Mouse (Mus musculus): ENCODE measurements around the gene Mmp27.
A peak's percentile ranks its signal among the peaks of the same experiment; 100 is the strongest.

Gene Mmp27

DNA sequence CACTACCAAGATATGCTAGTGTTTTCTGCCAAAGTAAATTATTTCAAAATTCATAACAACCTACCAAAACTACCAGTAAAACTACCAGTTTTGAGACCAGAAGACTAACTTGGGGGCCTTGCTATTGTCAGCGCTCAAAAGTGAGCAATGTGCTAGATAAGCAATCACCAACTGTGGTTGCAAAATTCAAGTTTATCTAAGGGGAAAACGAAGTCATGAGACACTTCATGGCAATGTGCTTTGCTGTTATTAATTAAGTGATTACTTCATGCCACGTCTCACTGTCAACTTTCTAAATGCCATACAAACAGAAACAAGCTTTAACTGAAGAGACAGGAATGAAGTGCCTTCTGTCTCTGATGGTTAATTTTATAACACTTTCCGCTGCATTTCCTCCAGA, at the start of gene Mmp27:
TSS of gene Mmp27 (plus strand) at position 235 of the 400 bp plus-strand sequence.
- no peak for DNase-seq

DNA sequence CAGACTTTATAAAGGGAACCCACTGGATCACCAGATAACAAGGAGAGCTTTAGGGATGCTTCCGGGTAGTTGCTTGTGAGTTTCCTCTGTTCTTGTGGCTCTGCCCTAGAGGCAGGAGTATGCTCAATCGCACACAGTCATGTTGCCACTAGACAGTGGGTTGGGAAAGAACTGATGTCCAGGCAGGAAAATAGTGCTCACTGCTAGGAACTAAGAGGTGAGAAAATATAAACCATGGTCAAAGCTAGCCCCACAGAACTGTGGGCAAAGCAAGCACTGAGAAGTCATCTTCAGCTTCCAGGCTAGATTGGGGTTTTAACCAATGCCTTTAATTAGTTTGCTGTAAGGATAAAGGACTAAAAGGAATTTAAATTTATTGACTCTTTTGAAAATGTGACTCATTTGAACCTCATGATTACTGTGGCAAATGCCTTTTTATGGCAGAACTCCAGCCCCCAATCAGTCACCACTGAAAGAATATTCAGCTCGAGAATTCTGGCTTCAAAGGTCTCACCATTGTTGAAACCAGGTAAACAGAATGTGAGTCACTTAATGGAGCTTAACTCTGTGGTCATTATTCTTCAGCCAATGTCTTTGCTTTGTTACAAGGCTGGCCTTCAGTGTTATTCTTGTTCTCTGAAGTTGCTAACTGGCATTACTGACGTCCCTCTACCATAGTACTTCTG, 44.8 kb upstream of the Mmp27 start:
- DNase-seq, result no peak

DNA sequence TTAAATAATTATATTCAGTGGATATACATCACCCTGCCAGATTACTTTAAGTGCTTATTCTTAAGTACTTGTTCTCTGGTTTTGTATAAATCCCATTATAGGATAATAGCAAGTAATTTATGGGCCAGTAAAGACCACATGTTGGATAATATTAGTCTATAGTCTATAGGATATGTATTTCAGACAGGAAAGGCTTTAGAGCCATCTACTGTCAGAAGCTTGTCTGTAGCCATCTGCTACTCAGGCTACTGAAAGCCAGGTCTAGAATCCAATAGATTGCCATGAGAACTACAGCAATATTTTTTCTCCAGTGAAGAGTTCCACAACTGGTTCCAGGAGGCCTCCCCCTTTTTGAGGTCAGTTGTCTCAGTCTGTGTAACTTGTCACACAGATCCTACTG, 28.4 kb upstream of the Mmp27 start:
- DNase-seq, result no peak

DNA sequence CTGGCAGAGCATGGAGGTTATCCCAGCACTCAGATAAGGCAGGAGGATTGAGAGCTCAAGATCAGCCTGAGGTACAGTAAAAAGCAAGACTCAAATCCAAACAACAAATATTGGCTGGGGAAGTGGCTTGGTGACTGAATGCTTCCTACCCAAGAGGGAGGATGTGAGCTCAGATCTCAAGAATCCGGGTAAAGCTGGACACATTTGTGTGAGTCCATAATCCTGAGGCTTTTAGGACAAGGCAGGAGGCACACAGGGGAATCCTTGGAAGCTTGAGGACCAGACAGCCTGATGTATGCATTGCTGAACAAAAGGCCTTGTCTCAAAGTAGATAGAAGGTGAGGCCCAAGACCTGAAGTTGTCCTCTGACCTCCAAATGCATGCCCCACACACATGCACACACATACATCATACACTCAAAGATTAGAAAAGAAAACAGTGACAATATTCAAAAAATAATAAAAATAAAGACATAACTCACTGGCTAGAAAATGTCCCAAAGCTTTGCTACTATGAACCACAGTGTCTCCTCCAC, 26.2 kb upstream of the Mmp27 start:
- no peak for DNase-seq

DNA sequence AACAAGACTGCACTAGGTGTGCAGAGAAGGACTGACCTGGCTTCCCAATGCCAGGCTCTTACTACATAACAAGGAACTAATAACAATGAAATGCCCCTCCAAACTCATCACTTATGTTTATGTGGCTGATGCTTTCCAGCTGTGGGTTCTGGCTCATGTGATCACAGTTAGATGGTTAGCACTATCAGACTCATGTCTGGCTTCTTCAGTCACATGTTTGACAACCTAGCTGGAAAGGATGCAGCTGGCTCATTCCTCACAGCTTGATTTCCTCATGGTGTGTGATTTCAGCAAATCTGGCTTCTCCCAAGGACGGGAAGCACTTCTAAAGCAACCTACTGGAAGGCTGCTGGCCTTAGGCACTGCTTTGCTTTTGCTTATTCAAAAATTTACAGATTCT, 25.7 kb upstream of the Mmp27 start:
- no peak for DNase-seq

DNA sequence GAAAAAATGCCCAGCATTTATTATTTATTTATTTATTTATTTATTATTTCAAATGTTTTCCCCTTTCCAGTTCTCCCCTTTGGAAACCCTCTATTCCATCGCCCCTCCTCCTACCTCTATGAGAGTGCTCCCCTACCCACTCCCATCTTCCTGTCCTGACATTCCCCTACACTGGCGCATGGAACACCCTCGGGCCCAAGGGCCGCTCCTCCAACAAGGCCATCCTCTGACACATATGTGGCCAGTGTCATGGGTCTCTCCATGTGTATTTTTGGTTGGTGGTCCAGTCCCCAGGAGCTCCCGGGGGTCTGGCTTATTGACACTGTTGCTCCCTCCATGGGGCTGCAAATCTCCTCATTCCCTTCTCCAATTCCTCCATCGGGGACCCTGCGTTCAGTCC, 25.3 kb upstream of the Mmp27 start:
- DNase-seq, result no peak

DNA sequence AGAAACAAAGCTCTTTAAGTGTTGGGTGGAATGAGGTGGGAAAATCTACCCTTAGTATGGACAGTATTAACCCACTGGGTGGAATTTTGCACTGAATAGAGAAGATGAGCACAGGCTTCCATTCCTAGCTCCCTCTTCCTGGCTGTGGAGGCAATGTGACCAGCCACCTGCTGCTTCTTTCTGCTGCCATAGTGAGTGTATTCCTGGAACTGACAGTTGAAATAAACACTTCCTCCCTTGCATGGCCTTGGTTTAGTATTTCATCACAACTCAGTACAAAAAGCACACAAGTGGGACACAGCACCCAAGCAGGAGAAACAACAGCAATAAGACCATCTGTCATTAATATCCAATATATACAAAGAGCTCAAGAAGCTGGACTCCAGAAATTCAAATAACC, 19.3 kb upstream of the Mmp27 start:
- DNase-seq, result no peak

DNA sequence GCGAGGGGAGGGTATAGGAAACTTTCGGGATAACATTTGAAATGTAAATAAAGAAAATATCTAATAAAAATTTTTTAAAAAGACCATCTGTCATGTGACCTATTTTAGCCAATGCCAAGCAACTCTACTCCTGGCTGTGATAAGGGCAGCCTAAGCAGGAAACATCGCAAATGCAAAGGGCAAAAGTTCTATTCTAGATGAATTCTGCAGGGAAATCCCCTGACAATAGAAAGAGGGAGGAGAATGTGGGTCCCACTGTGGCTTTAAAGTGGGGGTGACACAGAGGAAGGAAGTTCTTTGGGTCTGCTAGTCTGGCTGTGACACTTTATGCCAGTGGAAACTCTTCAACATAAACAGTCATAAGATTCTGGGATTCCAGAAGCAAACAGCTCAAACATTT, 17.7 kb upstream of the Mmp27 start:
- DNase-seq, result no peak

DNA sequence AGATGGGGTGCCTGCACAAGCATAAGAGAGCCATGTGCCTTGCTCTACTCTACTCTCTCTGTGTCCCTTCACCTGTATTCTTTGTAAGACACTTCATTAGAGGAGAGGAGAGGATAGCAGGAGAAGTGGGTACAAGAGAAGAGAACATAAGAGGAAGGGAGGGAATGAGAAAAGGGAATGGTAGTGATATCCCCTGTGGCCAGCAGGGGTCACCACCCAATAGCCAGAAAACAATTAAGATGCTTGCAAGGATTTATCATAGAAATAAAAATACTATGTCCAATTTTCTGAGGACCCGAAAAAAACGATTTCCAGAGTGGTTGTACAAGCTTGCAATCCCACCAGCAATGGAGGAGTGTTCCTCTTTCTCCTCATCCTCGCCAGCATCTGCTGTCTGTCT, 16.8 kb upstream of the Mmp27 start:
- no peak for DNase-seq

DNA sequence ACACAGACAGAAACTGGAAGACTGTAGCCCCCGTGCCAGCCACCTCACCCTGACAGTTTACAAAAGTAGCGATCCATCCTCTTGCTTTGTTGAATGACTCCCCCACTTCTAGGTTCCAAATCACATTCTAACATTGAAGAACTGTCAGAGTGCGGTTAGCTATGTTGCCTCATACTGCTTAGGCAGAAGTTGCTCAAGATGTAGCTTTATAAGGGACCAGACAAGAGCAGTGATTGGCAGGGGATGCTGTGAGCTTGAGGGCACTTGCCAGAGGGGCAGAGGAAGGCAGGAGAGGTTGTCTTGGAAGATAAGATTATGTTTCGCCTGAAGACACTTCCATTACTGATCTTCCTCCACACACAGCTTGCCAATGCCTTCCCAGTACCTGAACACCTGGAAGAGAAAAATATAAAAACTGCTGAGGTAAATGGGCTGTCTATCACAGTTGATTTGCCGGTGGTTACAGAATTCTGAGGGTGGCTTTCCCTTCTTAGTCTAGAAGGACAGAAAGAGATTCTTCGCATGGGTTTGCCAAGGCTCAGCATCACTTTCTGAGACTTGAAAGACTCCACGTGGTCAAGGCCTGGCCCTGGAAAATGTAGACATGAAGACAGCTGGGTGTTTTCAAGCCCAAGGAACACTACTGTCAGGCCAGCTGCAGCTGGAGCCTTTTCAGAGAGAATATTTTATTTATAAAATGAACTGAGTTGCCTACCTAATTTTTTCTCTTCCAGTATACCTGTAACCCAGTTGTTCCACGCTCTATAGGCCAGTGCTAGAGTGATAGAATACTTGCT, 12.8 kb upstream of the Mmp27 start, which contains the start of gene Mmp8:
TSS of gene Mmp8 (plus strand) at position 236 of the 797 bp plus-strand sequence.
- DNase-seq, result no peak

DNA sequence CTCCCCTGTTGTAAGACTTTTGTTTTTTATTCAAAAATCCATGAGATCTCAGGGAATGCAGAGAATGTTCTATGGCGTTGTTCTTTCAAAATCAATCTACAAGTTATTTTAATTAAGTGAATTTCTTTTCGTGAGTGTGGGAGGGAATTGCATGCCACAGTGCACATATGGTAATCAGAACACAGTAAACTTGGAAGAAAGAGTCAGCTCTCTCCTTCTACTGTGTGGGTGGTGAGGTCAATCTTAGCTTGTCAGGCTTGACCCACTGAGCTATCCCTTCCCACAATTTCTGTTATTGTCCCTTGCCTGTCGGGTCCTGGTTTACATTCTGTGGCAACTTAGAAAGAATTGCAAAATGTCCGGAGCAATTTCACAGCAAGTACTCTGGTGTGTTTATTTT, 11.2 kb upstream of the Mmp27 start:
- DNase-seq, result no peak

DNA sequence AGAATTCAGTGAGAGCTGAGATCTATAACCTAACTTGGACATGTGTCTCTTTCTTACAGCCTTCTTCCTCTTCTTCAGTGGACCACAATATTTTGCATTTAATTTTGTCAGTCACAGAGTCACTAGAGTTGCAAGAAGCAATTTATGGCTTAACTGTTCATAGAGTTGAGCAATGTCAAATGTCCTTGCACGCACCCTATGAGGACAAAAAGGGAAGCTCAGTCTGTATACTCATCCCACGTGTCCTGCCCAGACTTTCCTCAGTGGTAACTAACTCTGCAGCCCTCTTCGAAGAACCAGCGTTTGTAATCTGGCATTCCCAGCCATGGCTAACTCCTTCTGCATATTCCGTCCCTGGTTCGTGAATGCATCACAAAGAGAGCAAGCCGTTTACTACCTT, 3.8 kb upstream of the Mmp27 start:
- no peak for DNase-seq

DNA sequence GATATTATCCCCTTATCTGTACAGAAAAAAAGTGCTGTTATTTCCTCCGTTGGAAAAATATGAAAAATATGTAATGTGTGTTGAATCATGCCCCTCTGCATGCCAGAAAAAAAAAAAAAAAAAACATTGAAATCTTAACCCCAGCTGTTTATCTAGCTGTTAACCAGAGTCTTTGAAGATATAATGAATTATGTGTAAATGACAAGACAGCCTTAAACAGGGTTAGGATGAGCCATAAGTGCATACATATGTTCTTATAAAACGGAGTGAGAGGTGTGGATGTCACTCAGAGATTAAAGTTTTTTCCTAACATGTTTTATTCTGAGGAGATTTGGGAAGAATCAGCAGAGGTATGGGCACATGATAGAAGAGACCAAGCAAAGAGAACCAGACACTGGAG, 3.3 kb upstream of the Mmp27 start:
- DNase-seq, result no peak

DNA sequence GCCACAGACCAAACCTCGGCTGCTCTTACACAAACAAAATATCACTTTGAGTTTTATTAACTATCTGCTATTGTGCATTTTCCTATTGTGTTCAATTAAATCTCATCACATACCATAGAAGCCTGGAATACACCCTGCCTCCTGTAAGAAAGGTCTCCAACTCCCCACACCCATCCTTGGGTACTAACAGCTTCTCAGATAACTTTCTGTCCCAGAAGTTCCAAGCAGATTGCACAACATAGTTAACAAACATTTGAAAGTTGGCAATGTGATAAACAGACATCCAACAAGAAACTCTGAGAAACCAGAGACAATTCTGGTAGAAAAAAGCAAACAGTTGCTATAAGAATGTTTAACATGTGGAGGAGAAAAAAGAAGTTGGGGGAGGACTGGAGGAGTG, 711 bp upstream of the Mmp27 start:
- no peak for DNase-seq

DNA sequence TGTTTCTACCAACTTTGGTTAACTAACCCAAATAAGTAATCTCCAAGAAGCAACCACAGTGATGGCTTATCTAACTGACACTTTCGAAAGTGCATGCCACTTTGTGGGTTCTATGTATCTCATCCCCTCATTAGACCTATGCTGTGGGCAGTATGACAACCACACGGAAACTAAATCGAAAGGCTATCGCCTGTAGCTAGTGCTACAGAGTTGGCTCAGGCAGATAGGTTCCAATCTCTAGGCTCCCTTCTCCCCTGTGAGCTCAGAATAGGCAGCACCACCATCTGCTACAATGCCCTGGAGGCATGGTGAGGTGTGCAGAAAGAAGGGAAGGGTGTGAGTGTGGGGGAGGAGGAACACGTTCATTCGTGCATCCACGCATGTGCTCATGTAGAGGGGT, 992 bp downstream of the Mmp27 start:
- DNase-seq, result no peak

DNA sequence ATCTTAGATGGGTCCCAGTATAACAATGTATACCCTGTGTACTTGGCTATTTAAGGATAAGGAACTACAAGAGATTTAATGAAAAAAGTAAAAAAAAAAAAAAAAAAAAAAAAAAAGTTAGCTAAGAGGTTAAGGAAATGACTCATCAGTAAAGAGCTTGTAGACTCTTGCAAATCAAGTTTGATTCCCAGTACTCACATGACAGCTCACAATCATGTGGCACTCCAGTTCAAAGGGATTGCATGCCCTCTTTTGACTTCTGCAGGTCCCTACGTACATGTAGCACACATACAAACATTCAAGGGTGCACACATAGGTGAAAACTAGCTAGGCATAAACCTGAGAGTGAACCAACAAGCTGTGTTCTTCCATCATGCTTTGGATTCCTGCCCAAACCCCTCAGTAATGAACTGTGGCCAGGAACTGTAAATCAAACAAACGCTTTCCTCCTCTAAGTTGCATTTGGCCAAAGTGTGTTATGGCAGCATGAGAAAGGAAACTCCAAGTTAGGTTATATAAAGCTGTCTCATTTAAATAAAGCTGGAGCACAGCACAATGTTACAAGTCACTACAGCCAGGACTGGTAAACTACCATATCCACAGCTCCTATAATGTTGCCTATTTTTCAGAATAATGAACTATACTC, 1.6 kb downstream of the Mmp27 start:
- DNase-seq, result no peak

DNA sequence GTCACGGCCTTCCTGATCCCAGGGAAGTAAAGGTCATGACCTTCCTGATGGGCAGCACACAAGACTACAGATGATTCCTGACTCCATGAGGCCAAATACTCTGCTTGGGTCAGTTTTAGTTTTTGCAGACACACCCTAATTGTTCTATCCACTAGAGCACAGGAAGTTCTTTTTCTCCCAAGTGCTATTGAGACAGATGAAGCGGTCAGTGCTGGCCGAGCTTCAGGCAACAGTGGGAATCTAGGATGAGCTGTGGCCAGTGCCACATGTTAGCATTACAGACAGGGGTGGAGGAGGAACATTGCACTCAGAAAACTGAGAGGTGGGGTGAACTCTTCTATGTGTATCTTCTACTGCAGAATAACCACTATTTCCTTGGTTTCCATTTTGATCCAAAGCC, 4.3 kb downstream of the Mmp27 start:
- DNase-seq, result no peak

DNA sequence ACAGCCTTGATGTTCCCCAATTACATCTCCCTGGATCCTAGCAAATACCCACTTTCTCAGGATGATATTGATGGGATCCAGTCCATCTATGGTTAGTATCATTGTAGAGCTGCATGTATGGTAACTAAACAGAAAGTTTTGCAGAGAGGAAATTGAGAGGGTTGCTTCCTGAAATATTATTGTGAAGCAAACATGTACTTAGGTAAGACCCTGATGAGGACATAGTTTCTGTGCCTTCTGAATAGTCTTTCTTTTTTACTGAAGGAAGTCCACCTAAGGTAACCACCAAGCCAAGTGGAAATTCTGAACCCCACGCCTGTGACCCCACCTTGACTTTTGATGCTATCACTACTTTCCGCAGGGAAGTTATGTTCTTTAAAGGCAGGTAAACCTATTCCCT, 6.2 kb downstream of the Mmp27 start:
- no peak for DNase-seq

DNA sequence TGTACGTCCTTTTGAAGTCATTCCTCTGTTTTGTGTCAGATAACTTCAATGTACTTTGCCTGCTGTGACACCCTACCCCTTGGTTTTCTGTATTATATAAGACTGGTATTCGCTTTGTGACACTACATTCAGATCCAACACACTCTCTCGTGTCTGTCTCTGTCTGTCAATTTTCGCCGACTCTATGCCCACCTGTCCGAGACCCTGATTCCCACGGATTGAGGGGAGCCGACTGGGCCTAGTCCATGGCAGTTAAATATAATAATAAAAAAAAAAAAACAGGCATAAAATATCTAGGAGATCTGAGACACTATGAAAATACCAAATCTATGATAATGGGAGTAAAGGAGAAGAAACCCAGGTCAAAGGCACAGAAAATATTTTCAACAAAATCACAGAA, 18.9 kb downstream of the Mmp27 start:
- no peak for DNase-seq

DNA sequence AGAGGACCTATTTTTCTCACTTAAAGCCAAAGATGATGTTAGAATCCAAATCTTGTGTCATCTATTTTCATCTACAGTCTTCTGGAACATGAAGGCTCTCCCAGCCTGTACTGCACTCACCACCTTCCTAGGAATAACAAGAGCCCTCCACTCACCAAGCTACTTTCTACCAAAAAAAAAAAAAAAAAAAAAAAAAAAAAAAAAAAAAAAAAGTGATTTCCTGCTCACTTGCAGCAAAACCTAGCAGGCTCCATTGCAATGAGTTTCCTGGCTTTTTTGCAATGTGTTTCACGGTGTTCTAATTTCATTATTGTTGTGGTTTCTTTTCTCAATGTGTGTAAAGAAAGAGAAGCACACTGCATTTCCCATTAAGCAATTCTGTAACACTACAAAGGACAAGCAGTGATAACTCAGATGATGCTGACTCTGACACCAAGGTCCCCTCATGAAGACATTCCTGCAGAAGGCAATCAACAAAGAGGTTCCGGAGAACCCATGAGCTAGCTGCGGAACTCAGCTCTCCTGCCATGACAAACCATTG, 22.1 kb downstream of the Mmp27 start:
- no peak for DNase-seq

DNA sequence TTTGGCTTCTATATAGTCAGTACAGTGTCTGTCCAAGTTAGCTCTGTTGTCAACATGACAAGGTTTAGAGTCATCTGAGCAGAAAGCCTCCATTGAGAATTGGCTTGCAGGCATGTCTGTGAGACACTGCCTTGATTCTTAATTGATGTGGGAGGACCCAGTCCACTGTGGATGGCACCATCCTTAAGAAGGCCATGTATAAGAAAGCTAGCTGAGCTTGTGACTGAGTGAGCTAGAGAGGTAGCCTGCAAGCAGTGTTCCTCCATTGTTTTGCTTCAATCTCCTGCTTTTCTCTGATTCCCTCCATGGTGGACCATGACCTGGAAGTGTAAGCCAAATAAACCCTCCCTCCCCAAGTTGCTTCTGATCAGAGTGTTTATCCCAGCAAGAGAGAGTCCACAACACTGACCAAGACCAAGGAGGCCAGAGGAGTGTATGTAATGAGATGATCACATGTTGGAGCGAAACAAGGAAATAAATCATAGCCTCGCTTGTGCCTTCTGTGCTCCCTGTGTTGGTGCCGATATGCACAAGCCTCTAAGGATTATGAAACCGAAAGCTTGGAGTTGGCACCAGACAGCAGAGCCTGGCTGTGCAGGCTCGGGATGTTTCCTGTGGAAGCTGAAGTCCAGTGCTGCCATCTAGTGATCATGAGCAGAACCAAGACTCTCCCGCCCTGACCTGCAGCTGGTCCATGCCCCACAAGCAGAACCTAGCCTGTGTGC, 23.8 kb downstream of the Mmp27 start:
- DNase-seq, result peak; percentile 85

DNA sequence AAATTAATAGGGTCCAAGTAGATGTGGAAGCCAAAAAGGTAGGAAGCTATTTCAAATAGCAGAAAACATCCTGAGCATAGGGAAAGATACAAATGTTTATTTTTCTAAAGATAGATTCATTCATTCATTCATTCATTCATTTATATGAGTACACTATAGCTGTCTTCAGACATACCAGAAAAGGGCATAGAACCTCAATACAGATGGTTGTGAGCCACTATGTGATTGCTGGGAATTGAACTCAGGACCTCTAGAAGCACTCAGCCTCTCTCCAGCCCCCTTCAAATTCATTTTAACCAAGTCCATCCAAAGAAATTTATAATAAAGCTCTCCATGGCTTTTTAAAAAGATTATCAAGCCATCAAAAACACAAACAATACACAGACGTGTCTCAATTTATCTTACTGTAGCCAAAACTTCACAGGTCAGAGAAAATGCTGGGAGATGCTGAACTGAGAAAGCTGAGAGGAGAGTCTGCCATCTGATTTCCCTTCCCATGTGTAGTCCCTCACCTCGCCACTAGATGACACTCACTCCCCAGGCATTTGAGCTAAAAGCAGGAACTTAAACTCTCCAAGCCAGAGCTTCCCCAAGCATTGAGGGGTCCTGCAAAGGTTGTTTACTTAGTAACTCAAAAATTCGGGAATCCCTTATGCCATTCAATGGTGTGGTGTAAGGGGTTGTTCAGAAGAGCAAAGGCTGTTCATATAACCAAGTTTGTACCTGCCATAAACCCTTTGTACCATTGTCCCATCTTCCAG, 32.0 kb downstream of the Mmp27 start:
- peak; percentile 41 for DNase-seq
